Mouse (Mus musculus): ENCODE results near the gene Gpc6. TPM values are rescaled to one million over a fixed set of nuclear protein-coding genes. Genes with fewer than 3 reads are reported as not detected.

Gpc6 gene
- polyA plus RNA-seq, 1 experiment: 0.29 TPM

GRCm38 (mm10) chr14:117599758-117600157 is 674.6 kb downstream of the Gpc6 start:
- H3K27ac ChIP-seq (ENCODE audit: insufficient read depth, low read depth, low read length): no peak overlapping the region
- no peak overlapping the region for H3K4me3 ChIP-seq (ENCODE audit: insufficient read depth, low read length)
- TF ChIP-seq CTCF (IDR thresholded peaks at IDR 0.05; ENCODE audit: low read depth, low read length) (no peak), POLR2A (IDR thresholded peaks at IDR 0.05; ENCODE audit: borderline replicate concordance, low read depth, low read length) (no peak)
- H3K4me1 ChIP-seq (ENCODE audit: control insufficient read depth, insufficient read depth, low read length): no peaks in the 10 kb centered on the region

- no peaks in the 10 kb centered on the region for H3K4me1 ChIP-seq (ENCODE audit: control insufficient read depth, insufficient read depth, low read length)
- H3K4me3 ChIP-seq (ENCODE audit: insufficient read depth, low read length): no peak overlapping the region
- TF ChIP-seq CTCF (IDR thresholded peaks at IDR 0.05; ENCODE audit: low read depth, low read length) (no peak), POLR2A (IDR thresholded peaks at IDR 0.05; ENCODE audit: borderline replicate concordance, low read depth, low read length) (no peak)
Observed at GRCm38 (mm10) chr14:117603837-117604236, 678.7 kb downstream of the Gpc6 start.

GRCm38 (mm10) chr14:117605750-117606149 is 680.6 kb downstream of the Gpc6 start:
- no peak for TF ChIP-seq POLR2A (IDR thresholded peaks at IDR 0.05; ENCODE audit: borderline replicate concordance, low read depth, low read length)
- no peak for TF ChIP-seq CTCF (IDR thresholded peaks at IDR 0.05; ENCODE audit: low read depth, low read length)
- H3K27ac ChIP-seq (ENCODE audit: insufficient read depth, low read depth, low read length): no peak overlapping the region
- no peaks in the 10 kb centered on the region for H3K4me1 ChIP-seq (ENCODE audit: control insufficient read depth, insufficient read depth, low read length)

More at GRCm38 (mm10) chr14:117603837-117604236, 678.7 kb downstream of the Gpc6 start:
- H3K27ac ChIP-seq (ENCODE audit: insufficient read depth, low read depth, low read length): no peak overlapping the region

GRCm38 (mm10) chr14:117611113-117611512 is 686.0 kb downstream of the Gpc6 start:
- no peak overlapping the region for H3K4me3 ChIP-seq (ENCODE audit: insufficient read depth, low read length)
- no peak overlapping the region for H3K27ac ChIP-seq (ENCODE audit: insufficient read depth, low read depth, low read length)
- TF ChIP-seq POLR2A (IDR thresholded peaks at IDR 0.05; ENCODE audit: borderline replicate concordance, low read depth, low read length): no peak
- no peak for TF ChIP-seq CTCF (IDR thresholded peaks at IDR 0.05; ENCODE audit: low read depth, low read length)
- no peaks in the 10 kb centered on the region for H3K4me1 ChIP-seq (ENCODE audit: control insufficient read depth, insufficient read depth, low read length)

More at GRCm38 (mm10) chr14:117605750-117606149, 680.6 kb downstream of the Gpc6 start:
- H3K4me3 ChIP-seq (ENCODE audit: insufficient read depth, low read length): no peak overlapping the region

- H3K4me1 ChIP-seq (ENCODE audit: control insufficient read depth, insufficient read depth, low read length): peaks cover 10% of the 10 kb centered on the region
- TF ChIP-seq POLR2A (IDR thresholded peaks at IDR 0.05; ENCODE audit: borderline replicate concordance, low read depth, low read length) (no peak), CTCF (IDR thresholded peaks at IDR 0.05; ENCODE audit: low read depth, low read length) (no peak)
- H3K27ac ChIP-seq (ENCODE audit: insufficient read depth, low read depth, low read length): peak overlapping the region; percentile 83
- H3K4me3 ChIP-seq (ENCODE audit: insufficient read depth, low read length): no peak overlapping the region
Observed at GRCm38 (mm10) chr14:117625100-117625710, 700.1 kb downstream of the Gpc6 start.

- Histone ChIP-seq H3K4me3 (ENCODE audit: insufficient read depth, low read length) (no peak overlapping the region), H3K27ac (ENCODE audit: insufficient read depth, low read depth, low read length) (no peak overlapping the region), H3K4me1 (ENCODE audit: control insufficient read depth, insufficient read depth, low read length) (peaks cover 4% of the 10 kb centered on the region)
- TF ChIP-seq CTCF (IDR thresholded peaks at IDR 0.05; ENCODE audit: low read depth, low read length) (no peak), POLR2A (IDR thresholded peaks at IDR 0.05; ENCODE audit: borderline replicate concordance, low read depth, low read length) (no peak)
Observed at GRCm38 (mm10) chr14:117634238-117634940, 709.3 kb downstream of the Gpc6 start.

GRCm38 (mm10) chr14:117641853-117642252 is 716.7 kb downstream of the Gpc6 start:
- Histone ChIP-seq H3K27ac (ENCODE audit: insufficient read depth, low read depth, low read length) (no peak overlapping the region; the same call in 1 of the 2 replicates), H3K4me1 (ENCODE audit: control insufficient read depth, insufficient read depth, low read length) (peaks cover 9% of the 10 kb centered on the region), H3K4me3 (ENCODE audit: insufficient read depth, low read length) (no peak overlapping the region)
- TF ChIP-seq POLR2A (IDR thresholded peaks at IDR 0.05; ENCODE audit: borderline replicate concordance, low read depth, low read length) (no peak), CTCF (IDR thresholded peaks at IDR 0.05; ENCODE audit: low read depth, low read length) (no peak)

GRCm38 (mm10) chr14:117643069-117643468 is 718.0 kb downstream of the Gpc6 start:
- no peak for TF ChIP-seq POLR2A (IDR thresholded peaks at IDR 0.05; ENCODE audit: borderline replicate concordance, low read depth, low read length)
- TF ChIP-seq CTCF (IDR thresholded peaks at IDR 0.05; ENCODE audit: low read depth, low read length): no peak
- Histone ChIP-seq H3K4me3 (ENCODE audit: insufficient read depth, low read length) (no peak overlapping the region), H3K27ac (ENCODE audit: insufficient read depth, low read depth, low read length) (no peak overlapping the region), H3K4me1 (ENCODE audit: control insufficient read depth, insufficient read depth, low read length) (peaks cover 9% of the 10 kb centered on the region)

GRCm38 (mm10) chr14:117648199-117648960 is 723.3 kb downstream of the Gpc6 start:
- no peaks in the 10 kb centered on the region for H3K4me1 ChIP-seq (ENCODE audit: control insufficient read depth, insufficient read depth, low read length)
- no peak overlapping the region for H3K4me3 ChIP-seq (ENCODE audit: insufficient read depth, low read length)
- H3K27ac ChIP-seq (ENCODE audit: insufficient read depth, low read depth, low read length): no peak overlapping the region
- TF ChIP-seq POLR2A (IDR thresholded peaks at IDR 0.05; ENCODE audit: borderline replicate concordance, low read depth, low read length): no peak
- no peak for TF ChIP-seq CTCF (IDR thresholded peaks at IDR 0.05; ENCODE audit: low read depth, low read length)

Measured in bone marrow macrophage, adult 2 months (primary cell).